In the genomic region with DNA sequence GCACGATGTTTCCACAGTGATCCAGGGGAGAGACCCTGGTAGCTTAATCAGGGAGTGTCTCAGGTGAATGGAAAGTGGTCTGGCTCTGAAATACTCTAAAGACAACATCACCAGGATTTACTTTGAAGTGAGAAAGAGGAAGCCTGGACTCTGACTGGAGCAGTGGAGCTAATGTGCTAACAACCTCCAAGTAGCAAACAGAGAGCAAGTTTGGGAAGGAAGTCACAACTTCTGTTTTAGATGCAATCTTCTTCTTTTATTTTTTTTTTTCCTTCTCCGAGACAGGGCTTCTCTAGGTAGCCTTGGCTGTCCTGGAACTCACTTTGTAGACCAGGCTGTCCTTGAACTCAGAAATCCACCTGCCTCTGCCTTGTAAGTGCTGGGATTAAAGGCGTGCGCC, we compare ENCODE assay signal across 21 mouse cellular contexts. TPM values are rescaled to one million over a fixed set of nuclear protein-coding genes. Genes with fewer than 3 reads are reported as not detected.
DNase-seq lines count a peak whose midpoint lies in the region; ATAC-seq and TF ChIP-seq lines count a peak whose summit lies in the region.
"Had no signal": no experiment of that assay in that cellular context is flagged by ENCODE, and none has a peak within 500 bp of the region (broad histone marks: within the 10 kb centered on the region; RNA-seq: fewer than 3 reads in every experiment).

No protein-coding gene starts in this region.

- H3K27ac ChIP-seq in kidney, embryonic 15.5 days, result no peak overlapping the region
- no peak overlapping the region for H3K27ac ChIP-seq in kidney, embryonic 14.5 days (ENCODE audit: low read depth, low read length)
- no peak overlapping the region for H3K27ac ChIP-seq in brown adipose tissue, adult 24 weeks (replicated peaks; ENCODE audit: low read depth, low read length)
- H3K27ac ChIP-seq in liver, postnatal 0 days (ENCODE audit: low read depth), result peak overlapping the region; percentile 37; the same call in 1 of the 2 replicates
- H3K27ac ChIP-seq: gastrocnemius, adult 2 months; hindbrain, embryonic 12.5 days; left cerebral cortex, adult 2 months; stomach, embryonic 15.5 days had no signal

- 0 out of 2 replicates have a peak overlapping the region, but pooled peaks have one; percentile 81 for H3K4me3 ChIP-seq in kidney, embryonic 15.5 days (replicated peaks)
- H3K4me3 ChIP-seq in kidney, embryonic 14.5 days (ENCODE audit: low read length), result no peak overlapping the region
- 0 out of 2 replicates have a peak overlapping the region, but pooled peaks have one; percentile 98 for H3K4me3 ChIP-seq in E14TG2a.4 (replicated peaks; ENCODE audit: low read length)
- 0 out of 2 replicates have a peak overlapping the region, but pooled peaks have one; percentile 2 for H3K4me3 ChIP-seq in brown adipose tissue, adult 24 weeks (ENCODE audit: insufficient read depth, low read depth, low read length)
- no peak overlapping the region for H3K4me3 ChIP-seq in liver, postnatal 0 days (ENCODE audit: low read depth, low read length)
- H3K4me3 ChIP-seq: left cerebral cortex, adult 2 months had no signal

- peaks cover 25% of the 10 kb centered on the region for H3K4me1 ChIP-seq in kidney, embryonic 15.5 days
- H3K4me1 ChIP-seq in kidney, embryonic 14.5 days (ENCODE audit: control insufficient read depth, insufficient read depth, low read length), result peaks cover 18% of the 10 kb centered on the region; the same call in 1 of the 2 replicates
- peaks cover 77% of the 10 kb centered on the region for H3K4me1 ChIP-seq in E14TG2a.4 (replicated peaks; ENCODE audit: low read depth, low read length)
- H3K4me1 ChIP-seq in brown adipose tissue, adult 24 weeks (ENCODE audit: control insufficient read depth, insufficient read depth, insufficient read length, low read length), result peaks cover 11% of the 10 kb centered on the region
- peaks cover 21% of the 10 kb centered on the region for H3K4me1 ChIP-seq in liver, postnatal 0 days (ENCODE audit: insufficient read depth)

- H3K9me3 ChIP-seq in kidney, embryonic 15.5 days (replicated peaks), result no peaks in the 10 kb centered on the region
- H3K9me3 ChIP-seq in kidney, embryonic 14.5 days (ENCODE audit: control insufficient read depth, low read length), result no peaks in the 10 kb centered on the region
- H3K9me3 ChIP-seq in E14TG2a.4 (ENCODE audit: low read length), result no peaks in the 10 kb centered on the region
- H3K9me3 ChIP-seq in liver, postnatal 0 days (ENCODE audit: low read length), result no peaks in the 10 kb centered on the region
- H3K9me3 ChIP-seq: hindbrain, embryonic 12.5 days; stomach, embryonic 15.5 days had no signal

- 93% methylated on average over 4 of the region's 4 CpGs for WGBS in kidney, embryonic 15.5 days
- 92% methylated on average over 4 of the region's 4 CpGs for WGBS in kidney, embryonic 14.5 days
- 71% methylated on average over 4 of the region's 4 CpGs for WGBS in liver, postnatal 0 days (ENCODE audit: insufficient replicate concordance)

- no peak for TF ChIP-seq EP300 in liver, postnatal 0 days (IDR thresholded peaks at IDR 0.05; ENCODE audit: low read depth)

- no peak for DNase-seq in liver, postnatal 0 days
- DNase-seq in ovary, postnatal 14 days (ENCODE audit: low spot score), result no peak
- no peak for DNase-seq in thymus, postnatal 4 days
- DNase-seq: adrenal gland, postnatal 10 days; cerebellum, adult 18-20 months; gastrocnemius, adult 2 months; heart, postnatal 10 days; kidney, adult 2 months; kidney, postnatal 25 days; midbrain, embryonic 14.5 days; retina, postnatal 1 day; thymus, adult 18-20 months had no signal

- no peak for ATAC-seq in kidney, embryonic 15.5 days (replicated peaks; ENCODE audit: low FRiP score)
- no peak for ATAC-seq in kidney, embryonic 14.5 days (ENCODE audit: low FRiP score, low TSS enrichment)
- ATAC-seq in liver, postnatal 0 days, result no peak
- ATAC-seq: activated CD4-positive, CD25-positive, alpha-beta regulatory T cell, adult 4 months; inflammation-experienced regulatory T-cells, adult 6 months had no signal

- H3K36me3 ChIP-seq in kidney, embryonic 15.5 days, result peaks cover 59% of the 10 kb centered on the region
- peaks cover 45% of the 10 kb centered on the region for H3K36me3 ChIP-seq in kidney, embryonic 14.5 days (ENCODE audit: control insufficient read depth, insufficient read depth, low read length)
- peaks cover 77% of the 10 kb centered on the region for H3K36me3 ChIP-seq in E14TG2a.4 (ENCODE audit: insufficient read depth, low read length)
- peaks cover 36% of the 10 kb centered on the region for H3K36me3 ChIP-seq in liver, postnatal 0 days (replicated peaks; ENCODE audit: insufficient read depth, low read length)

- H3K9ac ChIP-seq in kidney, embryonic 15.5 days, result no peak overlapping the region
- H3K9ac ChIP-seq in kidney, embryonic 14.5 days (ENCODE audit: low read depth, low read length), result no peak overlapping the region
- H3K9ac ChIP-seq in liver, postnatal 0 days (replicated peaks), result no peak overlapping the region
- H3K9ac ChIP-seq: stomach, embryonic 15.5 days had no signal

- no peak for TF ChIP-seq CTCF in E14TG2a.4 (conservative IDR thresholded peaks at IDR 0.05; ENCODE audit: low read length)
- TF ChIP-seq CTCF in liver, postnatal 0 days (IDR thresholded peaks at IDR 0.05; ENCODE audit: low read depth), result no peak

- H3K4me2 ChIP-seq in kidney, embryonic 15.5 days, result no peak overlapping the region
- H3K4me2 ChIP-seq in kidney, embryonic 14.5 days (replicated peaks; ENCODE audit: low read depth, low read length), result no peak overlapping the region
- H3K4me2 ChIP-seq in liver, postnatal 0 days (ENCODE audit: low read depth, low read length), result peak overlapping the region; percentile 98; the same call in 1 of the 2 replicates

- no peaks in the 10 kb centered on the region for H3K27me3 ChIP-seq in kidney, embryonic 15.5 days
- no peaks in the 10 kb centered on the region for H3K27me3 ChIP-seq in kidney, embryonic 14.5 days (ENCODE audit: control insufficient read depth, insufficient read depth, low read length)
- H3K27me3 ChIP-seq in E14TG2a.4 (ENCODE audit: insufficient read depth, low read length), result no peaks in the 10 kb centered on the region
- H3K27me3 ChIP-seq in liver, postnatal 0 days (ENCODE audit: insufficient read depth, low read length), result no peaks in the 10 kb centered on the region
- H3K27me3 ChIP-seq: hindbrain, embryonic 12.5 days; stomach, embryonic 15.5 days had no signal

RNA-seq across cellular contexts. Expression of gene Bysl, which starts 2.1 kb away (rescaled TPM):
- 23.8 and 26.5 TPM in 2 replicates for polyA plus RNA-seq in kidney, embryonic 15.5 days (2015; fragmentation: Nextera tagmentation; extraction: Ambion mirVana)
- 19.5 and 24.4 TPM in 2 replicates for polyA plus RNA-seq in kidney, embryonic 14.5 days (2014; fragmentation: Nextera tagmentation; extraction: Ambion mirVana)
- polyA plus RNA-seq in brown adipose tissue, adult 24 weeks (2012; ENCODE audit: insufficient read depth, insufficient read length, missing spikeins), result 8.6 and 11.0 TPM in 2 replicates
- polyA plus RNA-seq in liver, postnatal 0 days (2015; fragmentation: Nextera tagmentation; extraction: Ambion mirVana), result 8.9 and 10.6 TPM in 2 replicates

RNA-seq across cellular contexts. Expression of gene Med20, which starts 2.2 kb away (rescaled TPM):
- 45.7 TPM in 2 replicates for polyA plus RNA-seq in kidney, embryonic 15.5 days (2015; fragmentation: Nextera tagmentation; extraction: Ambion mirVana)
- polyA plus RNA-seq in kidney, embryonic 14.5 days (2014; fragmentation: Nextera tagmentation; extraction: Ambion mirVana), result 39.1 and 48.0 TPM in 2 replicates
- 10.7 and 18.0 TPM in 2 replicates for polyA plus RNA-seq in brown adipose tissue, adult 24 weeks (2012; ENCODE audit: insufficient read depth, insufficient read length, missing spikeins)
- 13.5 and 14.4 TPM in 2 replicates for polyA plus RNA-seq in liver, postnatal 0 days (2015; fragmentation: Nextera tagmentation; extraction: Ambion mirVana)

RNA-seq across cellular contexts. Expression of gene Gm20517, which starts 2.2 kb away (rescaled TPM):
- polyA plus RNA-seq in kidney, embryonic 15.5 days (2015; fragmentation: Nextera tagmentation; extraction: Ambion mirVana), result 0.81 and 1.4 TPM in 2 replicates
- polyA plus RNA-seq in kidney, embryonic 14.5 days (2014; fragmentation: Nextera tagmentation; extraction: Ambion mirVana), result 1.6 and 4.2 TPM in 2 replicates
- polyA plus RNA-seq in brown adipose tissue, adult 24 weeks (2012; ENCODE audit: insufficient read depth, insufficient read length, missing spikeins), result 1.2 and 5.0 TPM in 2 replicates
- 0.79 and 0.82 TPM in 2 replicates for polyA plus RNA-seq in liver, postnatal 0 days (2015; fragmentation: Nextera tagmentation; extraction: Ambion mirVana)

RNA-seq across cellular contexts. Expression of gene Usp49, which starts 21.3 kb away (rescaled TPM):
- polyA plus RNA-seq in kidney, embryonic 15.5 days (2015; fragmentation: Nextera tagmentation; extraction: Ambion mirVana), result 4.6 and 5.0 TPM in 2 replicates
- polyA plus RNA-seq in kidney, embryonic 14.5 days (2014; fragmentation: Nextera tagmentation; extraction: Ambion mirVana), result 6.6 and 8.1 TPM in 2 replicates
- polyA plus RNA-seq in brown adipose tissue, adult 24 weeks (2012; ENCODE audit: insufficient read depth, insufficient read length, missing spikeins), result 2.1 and 3.3 TPM in 2 replicates
- 1.2 and 1.6 TPM in 2 replicates for polyA plus RNA-seq in liver, postnatal 0 days (2015; fragmentation: Nextera tagmentation; extraction: Ambion mirVana)

Comparison
In these comparisons a context has a peak if more than half of its experiments do, and no peak if none do; other contexts are left out.
1. H3K4me3 ChIP-seq: peak in kidney, embryonic 15.5 days (single experiment), E14TG2a.4 (single experiment) and brown adipose tissue, adult 24 weeks (single experiment); none in kidney, embryonic 14.5 days (single experiment) and liver, postnatal 0 days (single experiment).